Mouse (Mus musculus) inflammation-experienced regulatory T-cells, adult 6 months (primary cell): Measurements from ENCODE around the gene Vamp1. TPM values are rescaled to one million over a fixed set of nuclear protein-coding genes. Genes with fewer than 3 reads are reported as not detected.

Source experiments
- ATAC-seq: one replicate; pipeline ENCODE4 v1.8.0; 2017
- polyA plus RNA-seq, 3 experiments: library from polyadenylated mRNA; unstranded; fragments of 100-300 nt; shearing (Covaris generic); gene quantifications; one replicate each; pipeline ENCODE4 v1.2.1; 2017

The Vamp1 gene
- polyA plus RNA-seq, 3 experiments from 2014 or later: 9.8 to 20.8 (median 18.2) TPM

GRCm38 (mm10) chr6:125213129-125213528 is 2.2 kb upstream of the Vamp1 start:
- ATAC-seq: no peak

GRCm38 (mm10) chr6:125213715-125214114 is 1.6 kb upstream of the Vamp1 start:
- ATAC-seq: no peak

GRCm38 (mm10) chr6:125216898-125217297 is 1.5 kb downstream of the Vamp1 start:
- ATAC-seq: no peak

GRCm38 (mm10) chr6:125217899-125218298 is 2.5 kb downstream of the Vamp1 start:
- no peak for ATAC-seq

- ATAC-seq: peak; percentile 19
Observed at GRCm38 (mm10) chr6:125218963-125219362, 3.6 kb downstream of the Vamp1 start.

GRCm38 (mm10) chr6:125221115-125221745 is 5.9 kb downstream of the Vamp1 start:
- ATAC-seq: no peak

DNA sequence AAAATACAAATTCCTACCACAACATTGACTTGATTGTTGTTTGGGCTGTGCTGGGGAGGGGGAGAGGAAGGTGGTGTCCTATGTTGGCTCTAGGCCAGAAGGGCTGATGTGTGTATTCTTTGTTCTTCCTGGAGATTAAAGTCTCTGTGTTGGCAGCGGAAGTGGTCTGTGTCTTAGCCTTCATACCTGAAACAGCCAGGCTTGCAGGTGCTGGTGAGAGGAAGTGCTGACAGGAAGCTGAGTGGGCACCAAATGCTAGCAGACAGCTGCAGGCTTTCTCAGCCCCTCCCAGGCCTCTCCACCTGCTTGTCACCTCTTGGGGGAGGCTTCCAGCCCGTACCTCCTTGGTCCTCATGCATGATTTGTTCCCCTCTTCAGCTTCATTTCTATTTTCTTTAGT is 6.8 kb downstream of the Vamp1 start:
- peak; percentile 94 for ATAC-seq

DNA sequence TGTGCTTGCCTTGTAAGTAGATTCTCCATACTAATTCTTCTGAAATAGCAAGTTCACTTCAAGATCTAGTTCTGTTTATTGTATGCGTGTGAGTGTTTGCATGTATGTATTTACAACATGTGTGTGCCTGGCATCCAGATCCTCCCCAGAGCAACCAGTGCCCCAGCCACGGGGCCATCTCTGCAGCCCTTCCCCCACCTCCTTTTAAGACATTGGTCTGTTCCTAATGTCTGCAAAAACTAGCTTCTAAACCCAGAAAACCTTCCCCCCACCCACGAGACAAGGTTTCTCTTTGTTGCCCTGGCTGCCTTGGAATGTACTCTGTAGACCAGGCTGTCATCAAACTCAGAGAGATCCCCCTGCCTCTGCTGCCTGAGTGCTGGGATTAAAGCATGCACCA is 7.2 kb downstream of the Vamp1 start:
- peak; percentile 0 for ATAC-seq

- ATAC-seq: no peak
Observed at GRCm38 (mm10) chr6:125225518-125226115, 10.3 kb downstream of the Vamp1 start.

GRCm38 (mm10) chr6:125230571-125230970 is 15.2 kb downstream of the Vamp1 start:
- no peak for ATAC-seq

GRCm38 (mm10) chr6:125231117-125232044 is 16.0 kb downstream of the Vamp1 start, which contains the start of gene Tapbpl:
Gene Tapbpl (minus strand): TSS chr6:125231860.
- ATAC-seq: peak; percentile 68

- ATAC-seq: peak; percentile 7
Observed at GRCm38 (mm10) chr6:125232045-125232437, 16.7 kb downstream of the Vamp1 start.

GRCm38 (mm10) chr6:125232516-125232915 is 17.2 kb downstream of the Vamp1 start:
- ATAC-seq: no peak

GRCm38 (mm10) chr6:125233816-125234519 is 18.6 kb downstream of the Vamp1 start:
- no peak for ATAC-seq

DNA sequence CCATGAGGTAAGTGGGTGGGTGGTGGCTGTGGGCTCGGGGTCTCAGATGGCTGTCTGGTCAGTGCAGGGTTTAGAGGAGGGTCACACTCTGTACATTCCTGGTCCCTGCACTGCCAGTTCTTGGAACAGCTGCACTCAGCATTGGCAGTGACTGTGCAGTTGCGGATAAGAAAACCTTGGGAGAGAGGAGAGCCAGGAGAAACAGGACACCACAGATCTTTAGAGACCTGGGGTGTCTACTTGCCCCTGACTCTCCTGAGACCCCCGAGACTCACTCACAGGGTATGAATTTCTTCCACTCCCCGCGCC is 19.1 kb downstream of the Vamp1 start:
- ATAC-seq: no peak

DNA sequence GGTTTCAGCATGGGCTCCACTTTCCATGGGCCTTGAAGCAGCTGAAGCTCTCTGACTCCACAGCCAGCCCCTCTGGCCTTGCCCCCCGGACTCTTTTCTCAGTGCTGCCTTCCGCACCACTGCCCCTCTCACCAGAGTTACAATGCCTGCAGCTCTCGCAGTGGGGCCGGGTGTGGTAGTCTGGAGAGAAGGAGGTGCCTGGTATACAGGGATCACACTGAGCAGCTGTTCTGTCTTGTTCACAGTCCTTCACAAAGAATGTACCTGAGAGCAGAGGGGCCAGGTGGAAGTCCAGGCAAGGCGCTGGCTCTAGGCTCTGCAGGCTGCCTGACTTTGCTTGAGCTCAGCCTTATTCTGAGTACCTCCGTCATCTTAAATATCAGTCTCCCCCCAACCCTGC is 21.0 kb downstream of the Vamp1 start:
- no peak for ATAC-seq

GRCm38 (mm10) chr6:125236782-125237181 is 21.4 kb downstream of the Vamp1 start, which contains the start of gene Cd27:
Gene Cd27 (minus strand): TSS chr6:125237010.
- ATAC-seq: peak; percentile 46

DNA sequence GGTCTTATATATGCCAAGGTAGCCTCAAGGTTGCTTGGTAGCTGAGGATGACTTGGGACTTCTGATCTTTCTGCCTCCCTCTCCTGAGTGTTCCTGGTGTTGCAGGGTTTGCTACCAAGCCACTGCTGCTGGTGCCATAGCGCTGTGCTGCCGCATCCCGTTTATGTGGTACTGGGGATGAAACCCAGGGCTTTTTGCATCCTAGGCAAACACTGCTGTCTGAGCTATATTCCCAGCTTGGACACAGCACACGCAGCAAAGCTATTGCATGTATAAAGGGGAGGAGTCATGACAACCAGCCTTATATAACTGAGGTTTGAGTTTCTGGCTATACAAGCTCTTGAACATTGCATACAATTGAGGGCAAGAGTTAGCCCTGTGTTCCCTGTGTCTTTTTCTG is 22.1 kb downstream of the Vamp1 start:
- ATAC-seq: peak; percentile 34

DNA sequence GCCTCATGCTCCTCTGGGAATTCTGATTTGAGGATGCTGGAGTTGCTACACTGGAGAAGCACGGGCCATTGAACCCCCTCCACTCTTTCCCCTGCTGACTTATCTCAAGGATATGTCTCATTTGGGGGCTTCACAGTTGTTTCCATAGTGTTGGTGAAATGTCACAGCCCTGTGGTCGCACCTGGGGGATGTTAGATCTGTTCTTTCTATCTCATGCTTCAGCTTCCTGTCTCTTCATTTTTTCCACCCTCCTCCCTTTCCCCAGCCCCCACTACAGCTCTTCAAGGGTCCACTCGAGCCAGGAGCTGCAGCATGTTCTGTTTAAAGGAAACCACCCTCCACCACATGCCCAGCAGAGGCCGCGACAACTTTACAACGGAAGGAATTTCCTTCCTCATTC is 23.0 kb downstream of the Vamp1 start:
- peak; percentile 19 for ATAC-seq

DNA sequence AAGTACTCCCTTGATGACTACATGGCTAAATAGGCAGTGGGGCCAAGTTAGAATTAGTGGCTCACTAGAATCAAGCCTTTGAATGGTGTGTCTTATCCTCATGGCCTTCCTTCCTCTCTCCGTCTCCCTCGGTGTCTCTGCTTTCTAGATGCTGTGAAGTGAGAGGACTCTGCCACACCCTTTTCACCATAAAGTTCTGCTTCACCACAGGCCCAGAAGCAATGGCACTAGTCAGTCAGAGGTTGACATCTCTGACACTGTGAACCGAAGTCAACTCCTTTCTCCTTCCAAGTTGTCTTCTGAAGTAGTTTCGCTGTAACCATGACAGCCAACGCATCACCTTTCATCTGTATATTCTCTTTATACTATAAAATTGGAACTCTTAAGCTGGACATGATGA is 24.2 kb downstream of the Vamp1 start:
- ATAC-seq: no peak

DNA sequence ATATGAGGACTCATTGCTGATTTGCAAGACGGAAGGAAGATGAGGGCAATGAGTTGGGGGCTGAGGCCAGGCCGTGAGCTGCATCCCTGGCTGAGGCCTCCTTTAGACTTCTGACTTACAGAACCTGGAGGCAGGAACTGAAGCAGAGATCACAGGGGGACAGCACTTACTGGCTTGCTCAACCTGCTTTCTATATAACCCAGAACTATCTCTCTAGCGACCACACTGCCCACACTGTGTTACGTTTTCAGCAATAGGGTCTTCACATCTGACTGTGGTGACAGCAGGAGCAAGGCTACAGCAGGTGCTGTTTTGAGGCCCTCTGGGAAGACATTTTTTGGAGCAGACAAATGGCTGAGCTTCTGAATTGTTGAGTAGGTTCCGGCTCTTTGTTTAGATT is 25.3 kb downstream of the Vamp1 start:
- ATAC-seq: no peak

DNA sequence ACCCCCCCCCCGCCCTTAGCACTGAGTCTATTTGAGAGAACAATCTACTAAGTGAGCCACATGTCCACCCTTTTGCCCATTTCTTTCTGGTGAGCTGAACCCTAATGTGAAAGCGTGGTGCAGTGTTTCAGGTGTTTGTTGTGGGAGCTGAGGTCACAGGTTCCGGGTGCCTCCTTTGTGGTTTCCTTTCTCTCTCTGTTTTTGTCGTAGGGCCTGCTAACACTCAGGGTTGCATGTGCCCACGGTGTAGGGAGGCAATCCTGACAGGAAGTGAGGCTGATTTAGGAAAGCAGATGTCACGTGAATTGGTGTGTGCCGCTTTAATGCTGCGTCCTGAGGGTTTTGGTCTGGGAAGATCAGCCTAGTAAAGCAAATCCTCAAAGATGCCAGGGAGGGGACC is 26.2 kb downstream of the Vamp1 start:
- ATAC-seq: peak; percentile 73

DNA sequence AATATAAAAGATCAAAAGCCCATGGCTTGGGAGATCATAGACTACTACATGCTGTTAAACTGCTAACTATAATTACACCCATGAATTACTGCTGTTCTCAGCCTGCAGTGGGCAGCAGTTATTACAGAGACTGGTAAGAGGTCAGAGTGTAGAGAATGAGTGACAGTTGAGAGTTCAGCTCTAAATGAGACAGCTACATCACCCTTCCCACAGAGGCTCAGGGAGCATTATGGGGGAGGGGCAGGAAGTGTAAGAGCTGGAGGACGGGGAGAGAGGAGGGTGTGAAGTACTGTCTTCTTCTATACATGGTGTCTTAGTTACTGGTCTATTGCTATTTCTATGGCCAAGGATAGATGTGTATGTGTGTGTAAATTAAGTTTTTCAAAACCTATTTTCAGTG is 29.2 kb downstream of the Vamp1 start:
- ATAC-seq: no peak
